Mouse (Mus musculus): ENCODE results near the gene Gm13271. TPM values are rescaled to one million over a fixed set of nuclear protein-coding genes. Genes with fewer than 3 reads are reported as not detected.
"Not testable (repeated sequence)": the region's sequence is repeated elsewhere in the genome, so short reads cannot be mapped to it uniquely, and the experiment has no call there.

The Gm13271 gene
- polyA plus RNA-seq, 1 experiment from 2014 or later: not detected

GRCm38 (mm10) chr4:88762341-88762740, 7.7 kb downstream of the Gm13271 start:
- not testable (repeated sequence) for H3K4me3 ChIP-seq (ENCODE audit: control insufficient read depth in 1 of 2, insufficient read depth in 1 of 2, low read depth in 1 of 2, low read length in 2 of 2); H3K36me3 ChIP-seq (ENCODE audit: control insufficient read depth, insufficient read depth, low read length); ATAC-seq (ENCODE audit: insufficient number of reproducible peaks, insufficient read depth, low FRiP score, low read depth); H3K9me3 ChIP-seq (ENCODE audit: control insufficient read depth, low read length); H3K9ac ChIP-seq (ENCODE audit: low read length); H3K4me1 ChIP-seq (ENCODE audit: control insufficient read depth in 2 of 2, insufficient read depth in 2 of 2, low read length in 2 of 2); H3K27me3 ChIP-seq (ENCODE audit: control insufficient read depth, insufficient read depth, low read length); H3K27ac ChIP-seq (replicated peaks in 1 of 2; ENCODE audit: control insufficient read depth in 1 of 2, insufficient read depth in 1 of 2, low read depth in 2 of 2, low read length in 2 of 2); H3K4me2 ChIP-seq (ENCODE audit: low read length)
- 48% methylated on average over 7 of the region's 9 CpGs for WGBS

DNA sequence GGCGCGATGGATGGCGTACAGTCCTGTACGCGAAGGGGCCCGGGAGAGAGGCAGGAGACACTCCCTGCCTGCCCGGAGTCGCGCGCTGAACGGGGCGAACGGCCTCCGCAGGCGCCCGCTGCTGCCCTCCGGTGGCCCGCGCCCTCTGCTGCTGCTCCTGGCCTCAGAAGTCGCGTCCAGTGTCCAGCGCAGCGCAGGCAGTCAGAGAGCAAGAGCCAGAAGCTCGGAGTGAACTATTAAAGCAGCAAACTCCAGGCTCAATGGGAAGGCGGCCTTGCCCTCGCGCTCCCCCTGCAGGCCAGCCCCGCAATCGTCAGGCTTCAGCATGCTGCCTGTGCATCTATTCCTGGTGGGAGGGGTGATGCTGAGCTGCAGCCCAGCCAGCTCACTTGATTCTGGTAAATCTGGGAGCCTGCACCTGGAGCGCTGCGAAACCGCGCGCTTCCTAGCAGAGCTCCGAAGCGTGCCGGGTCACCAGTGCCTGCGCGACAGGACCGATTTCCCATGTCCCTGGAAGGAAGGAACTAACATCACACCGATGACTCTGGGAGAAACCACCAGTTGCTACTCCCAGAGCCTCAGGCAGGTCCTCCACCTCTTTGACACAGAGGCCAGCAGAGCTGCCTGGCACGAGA, 8.8 kb downstream of the Gm13271 start:
- ATAC-seq (ENCODE audit: insufficient number of reproducible peaks, insufficient read depth, low FRiP score, low read depth); H3K27me3 ChIP-seq (ENCODE audit: control insufficient read depth, insufficient read depth, low read length); H3K36me3 ChIP-seq (ENCODE audit: control insufficient read depth, insufficient read depth, low read length); H3K4me1 ChIP-seq (ENCODE audit: control insufficient read depth in 2 of 2, insufficient read depth in 2 of 2, low read length in 2 of 2); H3K9ac ChIP-seq (ENCODE audit: low read length); H3K9me3 ChIP-seq (ENCODE audit: control insufficient read depth, low read length): not testable (repeated sequence)
- peak overlapping the region; percentile 14 to 32; a peak in 3 of 4 replicates for H3K4me3 ChIP-seq (ENCODE audit: control insufficient read depth in 1 of 2, insufficient read depth in 1 of 2, low read depth in 1 of 2, low read length in 2 of 2)
- H3K4me2 ChIP-seq (ENCODE audit: low read length): peak overlapping the region; percentile 44
- peak overlapping the region in 1 of 2 experiments; percentile 68; a peak in 3 of 4 replicates for H3K27ac ChIP-seq (replicated peaks in 1 of 2; ENCODE audit: control insufficient read depth in 1 of 2, insufficient read depth in 1 of 2, low read depth in 2 of 2, low read length in 2 of 2)
- WGBS: 4% methylated on average over 28 of the region's 42 CpGs

DNA sequence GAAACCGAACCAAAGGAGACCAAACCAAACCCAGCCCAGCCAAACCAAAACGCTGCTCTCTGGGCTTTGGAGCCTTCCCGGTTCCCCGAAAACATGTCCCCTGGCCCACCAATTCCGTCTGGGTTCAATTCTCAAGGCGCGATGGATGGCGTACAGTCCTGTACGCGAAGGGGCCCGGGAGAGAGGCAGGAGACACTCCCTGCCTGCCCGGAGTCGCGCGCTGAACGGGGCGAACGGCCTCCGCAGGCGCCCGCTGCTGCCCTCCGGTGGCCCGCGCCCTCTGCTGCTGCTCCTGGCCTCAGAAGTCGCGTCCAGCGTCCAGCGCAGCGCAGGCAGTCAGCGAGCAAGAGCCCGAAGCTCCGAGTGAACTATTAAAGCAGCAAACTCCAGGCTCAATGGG, 18.9 kb downstream of the Gm13271 start, which contains the start of gene Gm13290:
Gene Gm13290, plus strand, starts transcription at position 301 of the 400 bp plus-strand sequence.
- not testable (repeated sequence) for H3K36me3 ChIP-seq (ENCODE audit: control insufficient read depth, insufficient read depth, low read length); H3K9ac ChIP-seq (ENCODE audit: low read length); H3K27ac ChIP-seq (replicated peaks in 1 of 2; ENCODE audit: control insufficient read depth in 1 of 2, insufficient read depth in 1 of 2, low read depth in 2 of 2, low read length in 2 of 2); H3K9me3 ChIP-seq (ENCODE audit: control insufficient read depth, low read length); H3K4me1 ChIP-seq (ENCODE audit: control insufficient read depth in 2 of 2, insufficient read depth in 2 of 2, low read length in 2 of 2); H3K4me3 ChIP-seq (ENCODE audit: control insufficient read depth in 1 of 2, insufficient read depth in 1 of 2, low read depth in 1 of 2, low read length in 2 of 2); H3K27me3 ChIP-seq (ENCODE audit: control insufficient read depth, insufficient read depth, low read length); ATAC-seq (ENCODE audit: insufficient number of reproducible peaks, insufficient read depth, low FRiP score, low read depth); H3K4me2 ChIP-seq (ENCODE audit: low read length)
- no CpG with 5 or more reads among the region's 32 CpGs for WGBS

- H3K9me3 ChIP-seq (ENCODE audit: control insufficient read depth, low read length); ATAC-seq (ENCODE audit: insufficient number of reproducible peaks, insufficient read depth, low FRiP score, low read depth); H3K36me3 ChIP-seq (ENCODE audit: control insufficient read depth, insufficient read depth, low read length); H3K27me3 ChIP-seq (ENCODE audit: control insufficient read depth, insufficient read depth, low read length); H3K4me2 ChIP-seq (ENCODE audit: low read length); H3K9ac ChIP-seq (ENCODE audit: low read length); H3K4me3 ChIP-seq (ENCODE audit: control insufficient read depth in 1 of 2, insufficient read depth in 1 of 2, low read depth in 1 of 2, low read length in 2 of 2); H3K4me1 ChIP-seq (ENCODE audit: control insufficient read depth in 2 of 2, insufficient read depth in 2 of 2, low read length in 2 of 2); H3K27ac ChIP-seq (replicated peaks in 1 of 2; ENCODE audit: control insufficient read depth in 1 of 2, insufficient read depth in 1 of 2, low read depth in 2 of 2, low read length in 2 of 2): not testable (repeated sequence)
- WGBS: no CpG with 5 or more reads among the region's 29 CpGs
Measured at GRCm38 (mm10) chr4:88776622-88777021, 22.0 kb downstream of the Gm13271 start, which contains the start of gene Gm13289. Gene Gm13289, plus strand, starts transcription at chr4:88776922.

- not testable (repeated sequence) for ATAC-seq (ENCODE audit: insufficient number of reproducible peaks, insufficient read depth, low FRiP score, low read depth); H3K27ac ChIP-seq (replicated peaks in 1 of 2; ENCODE audit: control insufficient read depth in 1 of 2, insufficient read depth in 1 of 2, low read depth in 2 of 2, low read length in 2 of 2); H3K9me3 ChIP-seq (ENCODE audit: control insufficient read depth, low read length); H3K27me3 ChIP-seq (ENCODE audit: control insufficient read depth, insufficient read depth, low read length); H3K4me2 ChIP-seq (ENCODE audit: low read length); H3K4me3 ChIP-seq (ENCODE audit: control insufficient read depth in 1 of 2, insufficient read depth in 1 of 2, low read depth in 1 of 2, low read length in 2 of 2); H3K36me3 ChIP-seq (ENCODE audit: control insufficient read depth, insufficient read depth, low read length); H3K9ac ChIP-seq (ENCODE audit: low read length); H3K4me1 ChIP-seq (ENCODE audit: control insufficient read depth in 2 of 2, insufficient read depth in 2 of 2, low read length in 2 of 2)
- no CpG with 5 or more reads among the region's 29 CpGs for WGBS
Measured at GRCm38 (mm10) chr4:88779550-88779949, 24.9 kb downstream of the Gm13271 start, which contains the start of gene Gm13272. Gene Gm13272, plus strand, starts transcription at chr4:88779850.

GRCm38 (mm10) chr4:88780320-88780719, 25.7 kb downstream of the Gm13271 start:
- not testable (repeated sequence) for H3K36me3 ChIP-seq (ENCODE audit: control insufficient read depth, insufficient read depth, low read length)
- WGBS: 32% methylated on average over 14 of the region's 18 CpGs

DNA sequence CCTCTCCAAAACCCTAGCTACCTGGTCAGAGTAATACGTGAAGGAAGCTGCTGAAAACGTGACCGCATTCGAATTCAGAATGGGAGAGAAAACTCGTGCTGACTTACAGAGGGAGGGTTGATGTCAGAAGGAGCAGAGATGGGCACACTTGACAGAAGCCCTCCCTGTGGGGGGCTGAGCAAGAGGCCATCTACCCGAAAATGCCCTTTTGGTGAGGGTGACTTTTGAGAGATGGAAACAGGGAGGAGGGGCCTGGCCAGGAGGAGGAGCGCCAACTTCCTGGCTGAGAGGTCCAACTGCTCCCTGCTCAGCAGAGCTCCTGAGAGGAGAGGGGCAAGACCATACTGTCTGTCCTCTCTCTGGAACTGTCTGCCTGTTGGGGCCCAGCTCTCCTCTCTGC, 27.2 kb downstream of the Gm13271 start, which contains the start of gene Ifnz:
Gene Ifnz, plus strand, starts transcription at position 301 of the 400 bp plus-strand sequence.
- H3K4me1 ChIP-seq (ENCODE audit: control insufficient read depth in 2 of 2, insufficient read depth in 2 of 2, low read length in 2 of 2); H3K36me3 ChIP-seq (ENCODE audit: control insufficient read depth, insufficient read depth, low read length); H3K9me3 ChIP-seq (ENCODE audit: control insufficient read depth, low read length); H3K27me3 ChIP-seq (ENCODE audit: control insufficient read depth, insufficient read depth, low read length); ATAC-seq (ENCODE audit: insufficient number of reproducible peaks, insufficient read depth, low FRiP score, low read depth); H3K9ac ChIP-seq (ENCODE audit: low read length): not testable (repeated sequence)
- H3K4me2 ChIP-seq (ENCODE audit: low read length): peak within 1 kb of the TSS; percentile 52
- peak within 1 kb of the TSS in 1 of 2 experiments; percentile 43; a peak in 2 of 4 replicates for H3K4me3 ChIP-seq (ENCODE audit: control insufficient read depth in 1 of 2, insufficient read depth in 1 of 2, low read depth in 1 of 2, low read length in 2 of 2)
- 0% methylated on average over 2 of the region's 7 CpGs for WGBS
- H3K27ac ChIP-seq (replicated peaks in 1 of 2; ENCODE audit: control insufficient read depth in 1 of 2, insufficient read depth in 1 of 2, low read depth in 2 of 2, low read length in 2 of 2): peak within 1 kb of the TSS; percentile 33 to 85; a peak in 2 of 4 replicates

More at GRCm38 (mm10) chr4:88780320-88780719, 25.7 kb downstream of the Gm13271 start:
- H3K27ac ChIP-seq (replicated peaks in 1 of 2; ENCODE audit: control insufficient read depth in 1 of 2, insufficient read depth in 1 of 2, low read depth in 2 of 2, low read length in 2 of 2); H3K4me3 ChIP-seq (ENCODE audit: control insufficient read depth in 1 of 2, insufficient read depth in 1 of 2, low read depth in 1 of 2, low read length in 2 of 2); H3K27me3 ChIP-seq (ENCODE audit: control insufficient read depth, insufficient read depth, low read length); H3K9me3 ChIP-seq (ENCODE audit: control insufficient read depth, low read length); H3K4me2 ChIP-seq (ENCODE audit: low read length); H3K4me1 ChIP-seq (ENCODE audit: control insufficient read depth in 2 of 2, insufficient read depth in 2 of 2, low read length in 2 of 2); H3K9ac ChIP-seq (ENCODE audit: low read length); ATAC-seq (ENCODE audit: insufficient number of reproducible peaks, insufficient read depth, low FRiP score, low read depth): not testable (repeated sequence)

All from heart, embryonic 14.5 days (tissue).